Mouse (Mus musculus): ENCODE results near the gene Olfr53.
"Not testable (repeated sequence)": the region's sequence is repeated elsewhere in the genome, so short reads cannot be mapped to it uniquely, and the experiment has no call there.

The Olfr53 gene

DNA sequence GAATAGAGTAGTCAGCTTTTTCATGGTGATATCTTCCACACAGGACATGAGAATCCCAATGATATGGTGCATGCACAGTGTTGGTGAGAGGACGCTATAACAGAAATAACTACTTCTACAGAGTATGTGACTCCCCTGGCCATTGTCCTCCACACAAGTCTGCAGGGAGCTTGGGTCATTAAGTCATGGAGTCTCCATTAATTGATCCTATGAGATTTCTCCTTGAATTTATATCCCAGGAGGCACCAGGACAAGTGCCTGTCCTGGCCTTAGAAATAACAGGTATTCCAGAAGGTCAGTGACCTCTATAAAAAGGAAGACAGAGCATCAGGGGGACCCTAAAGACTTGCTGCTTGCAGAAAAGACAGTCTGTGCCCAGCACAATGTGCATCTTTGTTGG, at the start of gene Olfr53:
Gene Olfr53 (plus strand): TSS at position 301 of the 400 bp plus-strand sequence.
- DNase-seq: no peak

DNA sequence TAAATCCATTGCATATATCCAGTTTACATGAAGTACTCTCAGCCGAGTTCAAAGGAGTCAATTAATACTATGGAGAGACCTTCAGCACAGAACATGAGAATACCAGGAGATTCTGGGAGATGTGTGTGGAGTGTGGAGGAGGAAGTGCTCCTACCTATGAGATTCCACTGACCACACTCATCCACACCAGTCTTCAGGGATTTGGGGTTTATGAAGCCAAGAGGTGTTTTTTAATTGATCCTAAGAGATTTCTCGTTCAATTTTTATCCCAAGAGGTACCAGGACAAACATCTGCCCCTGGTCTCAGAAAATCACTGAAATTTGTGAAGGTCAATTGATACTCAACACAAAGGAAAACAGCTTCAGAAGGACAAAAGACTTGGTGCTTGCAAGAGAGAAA, 45.3 kb upstream of the Olfr53 start, which contains the start of gene Olfr46:
Gene Olfr46 (plus strand): TSS at position 301 of the 400 bp plus-strand sequence.
- DNase-seq: not testable (repeated sequence)

DNA sequence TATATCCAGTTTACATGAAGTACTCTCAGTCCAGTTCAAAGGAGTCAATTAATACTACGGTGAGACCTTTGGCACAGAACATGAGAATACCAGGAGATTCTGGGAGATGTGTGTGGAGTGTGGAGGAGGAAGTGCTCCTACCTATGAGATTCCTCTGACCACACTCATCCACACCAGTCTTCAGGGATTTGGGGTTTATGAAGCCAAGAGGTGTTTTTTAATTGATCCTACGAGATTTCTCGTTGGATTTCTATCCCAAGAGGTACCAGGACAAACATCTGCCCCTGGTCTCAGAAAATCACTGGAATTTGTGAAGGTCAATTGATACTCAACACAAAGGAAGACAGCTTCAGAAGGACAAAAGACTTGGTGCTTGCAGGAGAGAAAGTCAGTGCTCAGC, 17.6 kb upstream of the Olfr53 start, which contains the start of gene Olfr61:
Gene Olfr61 (plus strand): TSS at position 301 of the 400 bp plus-strand sequence.
- DNase-seq: not testable (repeated sequence)

DNA sequence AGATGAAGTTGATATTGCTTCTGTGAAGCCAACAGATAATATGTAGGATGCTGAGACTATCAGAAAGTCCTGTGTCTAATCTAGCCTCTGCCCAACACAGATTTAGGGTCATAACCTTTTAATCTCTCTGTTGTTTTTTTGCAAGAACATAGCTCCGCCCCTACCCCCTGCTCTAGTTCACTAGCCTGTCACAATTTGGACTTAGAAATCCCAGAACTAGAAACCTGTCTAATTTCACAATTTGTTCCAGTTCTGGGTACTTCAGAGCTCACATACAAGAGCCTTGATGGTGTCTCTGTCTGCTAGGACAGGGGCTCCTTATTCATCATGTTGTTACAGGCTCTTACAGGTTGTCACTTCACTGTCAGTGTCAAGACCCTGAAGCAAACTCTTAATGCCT, 15.7 kb upstream of the Olfr53 start:
- no peak for DNase-seq

DNA sequence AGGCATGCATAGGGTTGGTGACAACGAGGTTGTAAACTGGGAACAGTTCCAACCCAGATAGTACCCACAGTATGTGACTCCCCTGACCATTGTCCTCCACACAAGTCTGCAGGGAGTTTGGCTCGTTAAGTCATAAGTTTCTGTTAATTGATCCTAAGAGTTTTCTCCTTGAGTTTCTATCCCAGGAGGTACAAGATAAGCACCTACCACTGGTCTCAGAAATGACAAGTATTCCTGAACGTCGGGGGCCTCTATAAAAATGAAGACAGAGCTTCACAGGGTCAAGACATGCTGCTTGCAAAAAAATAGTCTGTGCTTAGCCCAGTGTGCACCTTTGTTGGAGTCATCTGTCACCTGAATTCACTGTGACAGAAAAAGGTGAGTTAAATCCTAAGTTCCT, 13.4 kb downstream of the Olfr53 start, which contains the start of gene Olfr539:
Gene Olfr539 (plus strand): TSS at position 301 of the 400 bp plus-strand sequence.
- DNase-seq: no peak

DNA sequence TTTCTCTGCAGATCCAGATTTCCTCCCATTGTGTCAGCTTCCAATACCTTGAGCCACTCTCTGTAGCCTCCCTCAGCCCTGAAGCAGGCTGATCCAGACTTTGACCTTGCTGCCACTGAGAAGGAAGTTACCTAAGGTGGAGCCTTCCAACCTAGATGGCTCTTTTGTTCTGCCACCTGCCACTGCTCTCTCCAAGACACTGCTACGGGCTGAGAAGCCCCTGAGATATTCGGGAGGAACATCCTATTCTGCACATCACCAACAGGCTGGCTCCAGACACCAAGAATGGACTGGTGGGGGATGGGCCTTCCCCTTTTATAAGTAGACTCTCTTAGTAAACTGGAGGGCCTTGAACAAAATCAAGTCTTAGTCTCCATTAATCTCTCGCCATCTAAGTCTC, 24.4 kb downstream of the Olfr53 start:
- not testable (repeated sequence) for DNase-seq

DNA sequence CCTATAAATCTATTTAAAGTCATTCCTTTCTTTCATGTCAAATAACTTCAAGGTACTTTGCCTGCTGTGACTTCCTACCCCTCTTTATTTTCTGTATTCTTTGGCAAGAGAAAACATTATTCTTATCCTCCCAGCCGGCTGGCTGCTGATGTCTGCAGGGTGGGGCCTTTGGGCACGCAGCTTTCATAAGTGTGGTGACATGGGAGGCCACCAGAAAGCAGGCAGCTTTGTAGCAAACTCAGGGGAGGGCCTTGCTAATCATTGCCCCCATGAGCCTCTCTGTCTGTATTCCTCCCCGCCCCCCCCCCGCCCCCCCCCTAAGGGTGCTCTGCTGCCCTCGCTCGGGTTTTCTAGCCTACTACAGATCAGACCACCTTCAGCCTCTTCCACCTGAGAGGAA, 29.6 kb downstream of the Olfr53 start:
- DNase-seq: no peak

DNA sequence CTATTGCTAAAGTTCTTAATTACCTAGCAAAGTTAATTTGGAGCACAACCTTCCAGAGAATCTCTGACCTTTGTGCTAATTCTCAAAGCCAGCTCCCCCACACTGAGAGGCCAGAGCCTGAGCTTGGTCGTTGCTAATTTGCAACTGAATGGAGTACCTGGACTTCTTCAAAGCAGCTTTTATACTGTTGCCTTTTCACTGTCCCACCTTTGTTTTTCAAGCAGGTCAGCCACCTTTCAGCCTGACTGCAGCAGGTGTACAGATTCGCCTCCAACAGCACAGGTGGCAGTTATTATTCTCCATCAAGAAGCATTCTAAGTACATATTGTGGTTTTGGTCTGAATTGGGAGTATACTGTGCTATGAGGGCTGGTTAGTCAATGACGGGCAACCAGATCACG, 33.3 kb downstream of the Olfr53 start:
- DNase-seq: not testable (repeated sequence)

DNA sequence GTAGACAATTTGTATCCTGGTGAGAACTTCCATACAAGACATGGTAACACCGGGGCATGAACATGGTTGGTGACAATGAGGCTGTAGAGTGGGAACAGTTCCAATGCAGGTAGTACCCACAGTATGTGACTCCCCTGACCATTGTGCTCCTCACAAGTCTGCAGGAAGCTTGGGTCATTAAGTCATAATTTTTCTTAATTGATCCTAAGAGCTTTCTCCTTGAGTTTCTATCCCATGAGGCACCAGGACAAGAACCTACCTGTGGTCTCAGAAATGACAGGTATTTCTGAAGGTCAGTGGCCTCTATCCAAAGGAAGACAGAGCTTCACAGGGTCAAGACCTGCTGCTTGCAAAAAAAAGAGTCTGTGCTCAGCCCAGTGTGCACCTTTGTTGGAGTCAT, 35.4 kb downstream of the Olfr53 start, which contains the start of gene Olfr45:
Gene Olfr45 (plus strand): TSS at position 301 of the 400 bp plus-strand sequence.
- no peak for DNase-seq

DNA sequence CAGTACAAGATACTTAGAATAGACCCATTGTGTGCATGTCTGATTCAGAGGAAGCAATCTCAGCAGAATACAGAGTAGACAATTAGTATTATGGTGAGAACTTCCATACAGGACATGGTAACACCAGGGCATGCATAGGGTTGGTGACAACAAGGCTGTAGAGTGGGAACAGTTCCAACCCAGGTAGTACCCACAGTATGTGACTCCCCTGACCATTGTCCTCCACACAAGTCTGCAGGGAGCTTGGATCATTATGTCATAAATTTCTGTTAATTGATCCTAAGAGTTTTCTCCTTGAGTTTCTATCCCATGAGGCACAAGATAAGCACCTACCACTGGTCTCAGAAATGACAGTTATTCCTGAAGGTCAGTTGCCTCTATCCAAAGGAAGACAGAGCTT, 50.7 kb downstream of the Olfr53 start, which contains the start of gene Olfr541:
Gene Olfr541 (plus strand): TSS at position 301 of the 400 bp plus-strand sequence.
- no peak for DNase-seq

Data from lung, postnatal 36 days (tissue).